Mouse (Mus musculus): ENCODE data around the gene Wt1.
A peak's percentile ranks its signal among the peaks of the same experiment; 100 is the strongest.

Gene Wt1

DNA sequence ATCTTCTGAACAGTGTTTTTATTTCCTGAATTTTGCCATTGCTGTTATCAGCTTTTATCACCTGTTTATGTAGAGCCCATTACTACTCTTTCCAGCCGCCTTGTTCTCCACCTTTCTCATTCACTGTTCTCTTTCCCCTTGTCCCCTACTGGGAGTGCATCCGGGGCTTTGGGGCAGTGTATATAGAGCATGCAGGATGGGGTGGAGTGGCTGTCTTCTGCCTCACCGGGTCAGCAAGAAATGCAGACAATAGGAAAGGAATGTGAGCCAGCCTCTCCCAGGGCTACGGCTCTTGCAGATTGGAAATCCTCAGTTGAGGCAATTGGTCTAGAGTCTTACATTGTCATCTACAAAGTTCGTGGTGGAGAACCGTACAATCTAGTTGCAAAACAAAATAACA lies 56.2 kb downstream of the Wt1 start:
- DNase-seq (ENCODE audit: extremely low spot score, low read depth, low spot score): no peak

DNA sequence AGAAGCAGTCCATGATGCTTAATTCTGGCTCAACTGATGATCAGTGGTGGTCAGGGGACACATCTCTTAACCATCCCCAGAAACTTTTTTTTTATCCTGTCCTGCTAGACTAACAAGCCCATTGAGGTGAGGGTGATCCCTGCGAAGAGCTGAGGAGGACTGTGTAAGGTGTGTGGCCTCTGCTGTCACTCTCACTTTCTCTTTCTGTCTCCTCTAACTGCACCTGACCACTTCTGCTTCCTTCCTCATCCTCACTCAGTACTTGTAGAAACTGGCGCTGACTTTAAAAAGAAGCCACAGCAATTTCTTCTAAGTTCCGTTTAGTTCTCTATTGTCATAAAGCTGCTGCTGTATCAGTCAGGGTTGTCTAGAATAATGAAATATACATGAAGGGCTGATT lies 58.8 kb downstream of the Wt1 start:
- DNase-seq (ENCODE audit: extremely low spot score, low read depth, low spot score): no peak

DNA sequence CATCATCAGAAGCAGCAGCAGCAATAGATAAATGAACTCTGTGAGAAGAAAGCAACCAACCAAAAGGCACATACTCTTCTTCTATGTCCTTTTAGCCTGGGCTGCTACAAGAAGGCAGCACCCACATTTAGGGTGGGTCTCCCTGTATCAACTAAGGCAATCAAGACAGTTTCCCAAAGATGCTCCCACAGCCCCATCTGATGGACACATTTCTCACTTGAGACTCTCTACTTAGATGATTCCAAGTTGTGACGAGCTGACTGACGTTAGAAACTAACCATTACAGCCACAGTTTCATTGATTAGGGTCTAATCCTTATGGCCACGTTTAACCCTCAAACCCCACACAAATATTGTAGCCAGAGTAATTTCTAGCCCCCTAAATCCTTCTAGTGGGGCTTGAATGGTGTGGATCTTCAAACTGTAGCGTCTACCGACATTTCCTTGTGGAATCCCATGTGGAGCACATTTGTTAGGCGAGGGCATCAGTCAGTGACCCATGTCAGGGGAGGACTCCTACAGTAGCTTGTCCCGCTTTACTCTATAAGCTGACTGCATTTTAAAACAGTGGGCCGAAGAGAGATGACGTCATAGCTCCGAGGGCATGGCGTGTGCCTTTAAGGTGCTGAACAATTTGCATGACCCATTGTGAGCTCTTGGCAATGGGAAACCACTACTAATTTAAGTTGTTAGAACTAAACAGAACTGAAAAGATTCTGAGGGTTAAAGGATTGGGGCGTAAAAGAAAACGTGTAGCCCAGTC lies 59.6 kb downstream of the Wt1 start:
- DNase-seq (ENCODE audit: extremely low spot score, low read depth, low spot score): no peak

DNA sequence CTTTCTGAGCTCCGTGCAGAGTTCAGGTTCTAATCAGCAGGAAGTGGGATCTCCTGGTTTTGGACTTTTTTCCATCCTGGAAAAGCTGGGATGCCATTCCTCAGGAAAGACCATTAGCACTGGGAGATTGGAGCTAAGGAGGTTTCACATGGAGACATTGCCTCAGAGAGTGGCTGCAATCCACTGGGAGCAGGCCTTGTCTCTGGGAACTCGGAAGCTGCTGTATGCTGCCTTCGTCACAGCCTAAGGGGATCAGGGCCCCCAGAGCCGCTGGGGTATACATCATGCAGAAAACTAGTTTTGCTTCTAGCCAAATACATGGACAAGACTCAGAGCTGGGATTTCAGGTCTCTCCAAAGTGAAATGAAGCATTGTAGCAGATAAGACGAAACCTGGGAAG lies 60.3 kb downstream of the Wt1 start:
- no peak for DNase-seq (ENCODE audit: extremely low spot score, low read depth, low spot score)

DNA sequence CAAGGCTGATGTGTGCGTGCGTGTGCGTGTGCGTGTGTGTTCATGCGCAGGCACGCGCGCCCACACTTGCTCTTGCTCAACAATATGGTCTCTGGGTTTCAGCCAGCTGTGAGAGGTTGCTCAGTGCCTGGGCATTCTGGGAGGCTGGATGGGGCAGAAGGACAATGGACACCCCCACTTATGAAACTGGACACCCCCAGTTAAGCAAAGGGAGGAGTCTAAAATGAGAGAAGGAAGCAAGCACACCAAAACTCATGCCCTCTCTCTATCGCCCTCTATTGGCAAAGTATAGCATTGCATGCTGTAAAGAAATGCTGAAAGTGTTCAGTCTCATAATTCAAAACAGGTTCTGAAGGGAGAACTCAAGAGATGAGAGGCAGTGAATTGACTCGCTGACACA lies 61.9 kb downstream of the Wt1 start:
- peak; percentile 56 for DNase-seq (ENCODE audit: extremely low spot score, low read depth, low spot score)

DNA sequence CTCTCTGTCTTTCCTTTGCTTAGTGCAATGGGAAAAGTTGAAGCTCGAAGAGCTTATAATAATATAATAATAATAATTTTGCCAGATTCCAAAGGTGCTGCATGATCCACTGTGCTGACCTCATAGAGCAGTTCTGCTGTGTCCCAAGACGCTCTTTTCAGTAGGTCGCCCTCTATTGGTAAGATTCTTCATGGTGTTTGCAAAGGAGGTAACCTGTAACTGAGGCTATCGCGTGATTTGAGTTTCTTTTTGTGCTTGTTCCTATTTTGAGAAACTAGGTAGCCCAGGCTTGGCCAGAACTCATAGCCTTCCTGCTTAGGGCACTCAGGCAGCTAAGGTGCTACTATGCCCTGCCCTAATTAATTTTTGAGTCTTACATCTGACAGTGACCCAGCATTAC lies 63.0 kb downstream of the Wt1 start:
- no peak for DNase-seq (ENCODE audit: extremely low spot score, low read depth, low spot score)

DNA sequence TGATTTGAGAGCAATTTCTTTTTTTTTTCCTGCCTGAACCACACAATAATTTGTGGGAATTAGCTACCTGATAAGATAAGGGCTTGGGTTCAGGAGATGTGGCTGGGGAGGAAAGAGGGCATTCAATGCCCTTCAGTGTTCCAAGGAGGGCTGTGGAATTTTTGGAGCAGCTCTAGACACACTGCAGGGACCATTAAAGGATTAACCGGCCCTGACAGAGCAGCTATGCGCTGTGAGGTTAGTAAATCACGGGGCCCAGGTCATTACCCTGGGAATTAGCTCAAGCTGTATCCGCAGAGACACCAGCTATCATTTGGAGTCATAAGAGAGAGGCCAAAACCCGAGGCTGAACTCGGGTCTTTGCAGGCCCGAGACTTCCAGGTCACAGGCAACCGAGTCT lies 73.8 kb downstream of the Wt1 start:
- no peak for DNase-seq (ENCODE audit: extremely low spot score, low read depth, low spot score)

DNA sequence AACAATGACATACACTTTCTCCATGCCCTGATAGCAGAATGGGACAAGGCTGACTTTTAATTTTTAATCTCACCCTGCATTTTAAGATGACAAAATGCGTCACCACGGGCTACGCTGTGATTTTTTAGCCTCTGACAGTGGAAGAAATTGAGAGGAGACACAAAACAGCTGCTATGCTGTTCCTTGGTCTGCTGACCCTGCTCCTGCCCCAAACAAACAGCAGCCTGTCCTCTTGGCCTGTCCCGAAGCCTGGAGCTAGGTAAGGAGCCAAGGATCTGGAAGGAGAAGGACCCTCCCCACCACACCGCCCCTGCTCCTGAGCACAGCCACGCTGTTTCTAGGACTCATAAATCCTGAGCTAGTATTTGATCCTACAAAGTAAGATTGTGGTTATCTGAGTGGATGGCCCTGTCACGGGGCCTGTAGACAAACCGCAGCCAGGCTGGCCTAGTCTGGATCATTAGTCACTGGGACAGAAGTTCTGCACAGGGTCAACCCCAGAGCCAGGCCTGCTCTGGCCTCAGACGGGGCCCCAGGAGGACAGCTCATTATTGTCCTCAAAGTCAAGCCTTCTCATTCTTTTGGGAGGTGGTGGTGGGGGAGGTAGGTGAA lies 80.3 kb downstream of the Wt1 start:
- no peak for DNase-seq (ENCODE audit: extremely low spot score, low read depth, low spot score)

DNA sequence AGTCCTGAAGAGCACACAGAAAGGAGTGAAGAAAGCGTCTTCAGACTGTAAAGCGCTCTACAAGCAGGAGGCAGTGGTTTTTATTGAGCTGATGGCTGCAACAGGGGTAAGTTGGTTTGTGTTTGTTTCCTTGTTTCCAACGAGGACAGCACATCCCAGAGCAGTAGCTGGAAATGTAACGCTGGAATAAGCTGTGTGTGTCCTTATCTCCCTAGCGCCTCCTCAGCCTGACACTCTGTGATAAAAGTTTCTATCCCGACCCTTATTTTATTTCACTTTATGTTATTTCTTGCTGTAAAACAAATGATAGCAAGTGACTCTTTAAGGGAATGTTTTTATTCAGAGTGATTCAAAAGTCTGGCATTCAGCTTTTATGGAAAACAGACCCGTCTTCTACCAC lies 86.5 kb downstream of the Wt1 start:
- no peak for DNase-seq (ENCODE audit: extremely low spot score, low read depth, low spot score)

DNA sequence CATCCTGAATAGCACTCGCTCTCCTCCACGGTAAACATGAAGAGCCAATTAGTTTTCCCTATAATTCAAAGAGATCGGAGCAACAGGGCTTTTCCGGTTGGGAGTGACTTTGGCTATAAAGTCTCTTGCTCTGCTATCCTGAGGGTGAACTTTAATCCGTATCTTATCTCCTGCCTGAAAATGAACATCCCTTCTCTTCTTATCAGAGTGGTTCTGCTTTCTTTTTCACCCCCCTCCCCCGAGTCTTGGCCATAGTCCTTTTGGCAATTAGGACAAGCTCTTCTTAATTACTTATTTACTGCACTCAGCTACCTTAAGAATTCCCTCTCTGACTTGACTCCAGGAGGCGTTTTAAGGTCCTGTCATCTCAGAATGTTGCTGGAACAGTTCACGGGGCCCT lies 89.6 kb downstream of the Wt1 start:
- DNase-seq (ENCODE audit: extremely low spot score, low read depth, low spot score): no peak

DNA sequence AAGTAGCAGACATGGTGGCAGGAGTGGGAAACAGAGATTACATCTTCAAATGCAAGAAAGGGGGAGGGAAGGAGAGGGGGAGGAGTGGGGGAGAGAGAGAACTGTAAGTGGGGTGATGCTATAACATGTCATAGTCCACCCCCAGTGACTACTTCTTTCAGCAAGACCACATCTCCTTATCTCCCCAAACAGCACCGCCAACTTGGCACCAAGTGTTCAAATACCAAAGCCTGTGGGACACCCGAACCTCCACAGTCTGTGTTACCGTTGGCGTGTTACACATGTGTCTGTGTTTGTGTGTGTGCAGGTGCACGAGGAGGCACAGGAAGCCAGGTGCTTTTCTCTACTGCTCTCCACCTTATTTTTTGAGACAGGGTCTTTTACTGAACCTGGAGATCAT lies 92.9 kb downstream of the Wt1 start:
- no peak for DNase-seq (ENCODE audit: extremely low spot score, low read depth, low spot score)

DNA sequence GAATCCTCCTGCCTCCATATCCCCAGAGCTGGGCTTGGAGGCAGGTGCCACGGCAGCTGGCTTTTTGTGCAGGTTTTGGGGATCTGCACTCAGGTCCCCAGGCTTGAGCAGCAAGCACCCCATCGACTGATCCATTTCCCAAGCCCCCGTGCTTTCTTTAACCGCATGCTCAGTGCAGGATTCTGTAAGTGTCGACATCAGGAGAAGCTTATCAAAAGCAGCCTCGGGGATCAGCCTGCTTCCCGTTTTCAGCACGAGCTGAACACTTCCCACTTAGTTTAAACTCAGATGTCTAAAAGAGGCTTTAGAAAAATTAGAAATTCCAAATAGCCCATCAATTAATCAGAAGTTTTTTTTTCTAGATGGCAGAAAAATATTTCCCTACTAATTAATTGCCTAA lies 93.3 kb downstream of the Wt1 start:
- DNase-seq (ENCODE audit: extremely low spot score, low read depth, low spot score): no peak

DNA sequence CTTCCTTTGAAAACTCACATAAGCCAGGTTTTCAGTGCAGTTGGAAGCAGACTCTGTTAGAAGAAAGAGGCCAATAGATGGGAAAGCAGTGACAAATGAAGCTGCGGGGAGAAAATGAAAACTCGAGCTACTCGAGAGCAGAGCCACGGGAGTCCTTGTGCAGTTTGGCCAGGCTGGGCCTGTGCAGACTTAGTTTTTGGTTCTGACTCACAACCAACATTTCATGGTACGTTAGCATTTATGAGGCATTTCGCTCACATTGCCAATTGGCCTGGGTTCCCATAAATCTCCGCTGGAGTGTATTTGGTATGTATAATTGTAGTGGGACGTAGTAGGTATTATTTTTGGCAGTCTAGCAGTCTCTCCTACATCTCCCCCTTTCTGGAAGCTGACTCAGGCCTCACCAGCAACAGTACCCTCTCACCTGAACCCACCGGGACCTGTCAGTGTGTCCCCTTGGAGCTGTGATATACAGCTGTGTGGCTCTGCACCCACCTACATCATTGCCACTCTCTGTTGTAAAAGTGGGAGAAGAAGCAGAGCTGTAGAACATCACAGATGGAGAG lies 94.5 kb downstream of the Wt1 start:
- no peak for DNase-seq (ENCODE audit: extremely low spot score, low read depth, low spot score)
